Mouse (Mus musculus) olfactory bulb, adult 2 months (tissue): ENCODE results near the gene B3gnt7. TPM values are rescaled to one million over a fixed set of nuclear protein-coding genes. Genes with fewer than 3 reads are reported as not detected.

Experiments used
- H3K27ac ChIP-seq: fragments of 200-500 bp; 2 replicates; pipeline ENCODE4 v1.5.1; 2012; ENCODE audit warnings: low read depth, low read length; ENCODE audit not compliant: insufficient read depth
- H3K4me1 ChIP-seq: fragments of 200-500 bp; 2 replicates; pipeline ENCODE4 v1.6.1; 2012; ENCODE audit warnings: low read length; ENCODE audit not compliant: control insufficient read depth, insufficient read depth
- H3K4me3 ChIP-seq: fragments of 200-500 bp; 2 replicates; pipeline ENCODE4 v1.5.1; 2012; ENCODE audit warnings: mild to moderate bottlenecking, low read depth, low read length, moderate library complexity; ENCODE audit not compliant: insufficient read depth
- CTCF ChIP-seq: fragments of 200-500 bp; IDR thresholded peaks from 2 replicates; pipeline ENCODE4 v1.5.1; 2012; ENCODE audit warnings: low read depth, mild to moderate bottlenecking, low read length, moderate library complexity; ENCODE audit not compliant: insufficient read depth
- POLR2A ChIP-seq: fragments of 200-500 bp; IDR thresholded peaks from 2 replicates; pipeline ENCODE4 v1.6.1; 2012; ENCODE audit warnings: mild to moderate bottlenecking, low read depth, low read length, moderate library complexity; ENCODE audit not compliant: insufficient read depth
- WGBS: fragments of 180-500 bp; shearing (Covaris S2); methylation state at CpG from one replicate; pipeline ENCODE4 v1.1.7; 2018; 5-methylcytosine and 5-hydroxymethylcytosine counted together
- polyA plus RNA-seq: library from polyadenylated mRNA; stranded (reverse); fragments of >200 nt; gene quantifications from 2 replicates; pipeline ENCODE4 v1.2.4, GENCODE M21; 2012; ENCODE audit warnings: low replicate concordance; ENCODE audit not compliant: missing spikeins, insufficient read depth, insufficient read length

B3gnt7 gene
- polyA plus RNA-seq, 1 experiment = not detected

DNA sequence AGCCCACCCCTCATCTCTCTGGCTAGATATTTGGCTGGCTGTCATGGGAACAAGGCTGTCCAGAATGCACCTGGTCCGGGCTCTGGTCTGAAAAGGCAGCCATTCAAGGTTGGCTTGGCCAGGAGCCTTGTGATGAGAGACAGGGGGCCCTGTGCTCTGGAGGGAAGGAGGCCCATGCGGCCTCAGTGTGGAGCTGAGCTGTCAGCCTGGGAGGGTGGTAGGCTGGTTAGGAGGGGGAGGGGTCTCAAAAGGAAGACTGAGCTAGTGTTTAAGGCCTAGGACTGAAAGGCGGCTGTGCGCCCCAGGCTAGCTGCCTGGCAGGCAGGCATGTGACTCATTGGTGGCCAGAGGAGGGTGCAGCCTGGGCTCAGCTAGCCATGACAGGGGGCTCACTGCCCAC is 8.2 kb upstream of the B3gnt7 start:
- no peak for TF ChIP-seq POLR2A
- TF ChIP-seq CTCF = no peak
- WGBS = 59% methylated on average over 4 of the region's 4 CpGs
- no peak overlapping the region for H3K27ac ChIP-seq
- no peak overlapping the region for H3K4me3 ChIP-seq
- H3K4me1 ChIP-seq = peaks cover 5% of the 10 kb centered on the region; the same call in 1 of the 2 replicates

GRCm38 (mm10) chr1:86300093-86300492 is 2.5 kb upstream of the B3gnt7 start:
- Histone ChIP-seq H3K4me1 (peaks cover 10% of the 10 kb centered on the region), H3K4me3 (no peak overlapping the region), H3K27ac (no peak overlapping the region)
- TF ChIP-seq POLR2A = no peak
- no peak for TF ChIP-seq CTCF
- WGBS = 59% methylated on average over 2 of the region's 2 CpGs

DNA sequence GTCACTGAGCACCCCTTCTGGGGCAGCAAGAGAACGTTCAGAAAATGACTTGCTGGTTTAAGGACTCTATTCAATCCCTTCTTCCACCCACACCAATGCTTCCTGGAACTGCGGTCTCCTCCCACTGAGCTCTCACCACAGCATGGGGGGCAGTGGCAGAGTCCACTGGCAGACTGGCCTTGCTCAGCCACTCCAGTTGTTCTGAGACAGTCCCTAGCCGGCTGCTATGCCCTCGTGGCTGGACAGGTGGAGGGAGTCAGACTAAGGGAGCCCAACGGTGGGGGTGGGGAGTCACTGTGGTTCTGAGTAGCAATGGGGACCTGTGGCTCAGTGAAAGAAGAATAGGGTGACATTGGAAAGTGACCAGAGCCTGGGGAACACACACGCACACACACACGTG is 1.9 kb upstream of the B3gnt7 start:
- Histone ChIP-seq H3K27ac (no peak overlapping the region), H3K4me1 (peaks cover 10% of the 10 kb centered on the region), H3K4me3 (no peak overlapping the region)
- no peak for TF ChIP-seq POLR2A
- 61% methylated on average over 7 of the region's 7 CpGs for WGBS

DNA sequence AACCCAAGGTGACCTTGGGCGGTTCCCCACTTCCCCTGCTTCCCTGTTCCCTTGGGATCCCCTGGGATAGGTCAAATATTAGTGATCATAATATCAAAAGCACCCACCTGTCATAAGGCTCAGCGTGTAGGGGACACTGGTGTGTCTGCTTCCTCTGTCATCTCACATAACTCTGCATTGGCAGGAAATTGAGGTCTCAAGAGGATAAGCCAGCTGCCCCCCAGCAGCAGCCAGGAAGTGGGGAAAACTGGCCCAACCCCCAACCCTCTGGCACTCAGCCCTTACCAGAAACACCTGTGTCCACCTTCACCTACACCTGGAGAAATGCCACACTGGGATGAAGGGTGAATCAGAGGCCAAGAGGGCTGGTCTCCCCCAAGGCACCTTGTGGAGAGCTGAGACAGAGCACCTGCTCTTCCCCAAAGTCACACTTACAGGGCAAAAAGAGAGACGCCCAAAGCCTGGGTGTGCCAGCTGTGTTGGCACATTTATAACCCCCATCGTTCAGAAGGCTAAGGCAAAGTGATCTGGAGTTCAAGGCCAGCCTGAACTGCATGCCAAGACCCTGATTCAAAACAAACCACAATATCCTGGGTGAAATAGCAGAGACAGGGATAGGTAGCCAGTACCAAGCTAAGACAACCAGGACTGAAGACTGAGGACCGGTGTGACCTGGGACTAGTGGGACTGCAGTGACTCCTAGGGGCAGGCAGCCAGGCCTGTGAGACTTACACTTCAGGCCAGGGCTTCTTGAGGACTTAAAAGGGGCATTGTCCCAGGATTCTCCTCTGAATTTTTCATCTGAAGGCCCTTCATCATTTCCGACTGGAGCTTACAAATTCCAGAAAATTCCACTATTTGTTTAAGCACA is 1.2 kb upstream of the B3gnt7 start:
- no peak for TF ChIP-seq POLR2A
- no peak for TF ChIP-seq CTCF
- WGBS = 62% methylated on average over 6 of the region's 6 CpGs
- H3K4me3 ChIP-seq = no peak overlapping the region
- peaks cover 10% of the 10 kb centered on the region for H3K4me1 ChIP-seq
- H3K27ac ChIP-seq = no peak overlapping the region

GRCm38 (mm10) chr1:86303063-86303872 is 636 bp downstream of the B3gnt7 start:
- peaks cover 10% of the 10 kb centered on the region for H3K4me1 ChIP-seq
- no peak overlapping the region for H3K27ac ChIP-seq
- TF ChIP-seq CTCF (no peak), POLR2A (no peak)
- WGBS = under 1% methylated on average over 65 of the region's 65 CpGs
- peak overlapping the region; percentile 49 for H3K4me3 ChIP-seq

GRCm38 (mm10) chr1:86303873-86304250 is 1.2 kb downstream of the B3gnt7 start:
- peak overlapping the region; percentile 49 for H3K4me3 ChIP-seq
- no peak overlapping the region for H3K27ac ChIP-seq
- peaks cover 10% of the 10 kb centered on the region for H3K4me1 ChIP-seq
- no peak for TF ChIP-seq POLR2A
- TF ChIP-seq CTCF = no peak
- 9% methylated on average over 16 of the region's 16 CpGs for WGBS

GRCm38 (mm10) chr1:86306686-86307085 is 4.1 kb downstream of the B3gnt7 start:
- Histone ChIP-seq H3K4me3 (no peak overlapping the region), H3K27ac (no peak overlapping the region), H3K4me1 (peaks cover 10% of the 10 kb centered on the region)
- TF ChIP-seq POLR2A = no peak
- no peak for TF ChIP-seq CTCF
- WGBS = 83% methylated on average over 3 of the region's 3 CpGs

DNA sequence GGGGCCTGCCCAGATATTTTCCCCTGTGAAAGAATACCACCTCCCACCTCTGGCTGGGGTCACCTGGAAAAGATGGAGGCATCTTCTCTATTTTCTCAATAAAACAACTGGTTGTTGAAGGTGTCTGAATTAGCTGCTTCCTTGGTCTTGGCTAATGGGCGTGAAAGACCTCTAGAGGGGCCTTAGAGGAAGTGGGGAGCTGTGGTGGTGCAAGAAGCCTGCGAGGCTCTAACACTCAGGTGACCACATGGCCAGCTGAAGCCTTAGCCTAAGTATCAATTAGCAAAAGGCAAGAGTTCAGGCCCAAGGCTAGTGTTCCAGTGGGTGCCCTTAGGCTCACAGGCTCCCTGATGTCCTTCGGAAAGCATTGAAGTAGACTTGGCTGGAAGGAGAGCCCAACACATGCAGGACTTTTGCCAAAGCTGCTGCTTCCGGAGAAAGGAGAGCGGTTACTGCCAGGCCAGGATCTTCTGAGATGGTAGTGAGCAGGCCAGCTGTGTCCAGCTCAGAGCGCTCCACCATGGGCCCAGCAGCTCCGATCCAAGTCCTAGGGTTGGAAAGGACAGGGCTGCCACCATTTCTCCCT is 4.6 kb downstream of the B3gnt7 start:
- no peak for TF ChIP-seq CTCF
- TF ChIP-seq POLR2A = no peak
- Histone ChIP-seq H3K4me3 (no peak overlapping the region), H3K4me1 (peaks cover 10% of the 10 kb centered on the region), H3K27ac (no peak overlapping the region)
- WGBS = 81% methylated on average over 7 of the region's 7 CpGs
